Mouse (Mus musculus) CH12.LX (cell line): ENCODE measurements at regions not wholly inside any gene's neighbourhood (a gene's known extent, or its start where the extent isn't known, plus 50 kb on each side); places are given as distances from the start of the nearest gene placed in this dataset.

ENCODE experiments used
- DNase-seq: peaks from one replicate; pipeline ENCODE4 v3.0.0-alpha.2; 2013; ENCODE audit errors: extremely low read depth
- H3K27ac ChIP-seq: 2 replicates; pipeline ENCODE4 v1.5.1; 2012; ENCODE audit warnings: low read depth, mild to moderate bottlenecking, control low read depth, moderate library complexity; ENCODE audit not compliant: insufficient read depth
- H3K27me3 ChIP-seq: replicated peaks from 2 replicates; pipeline ENCODE3; 2012; ENCODE audit warnings: inconsistent platforms
- H3K36me3 ChIP-seq, 2 experiments: replicated peaks in 1 of 2; 2 replicates each; pipeline versions ENCODE3 to v1.6.1; 2012; ENCODE audit warnings: inconsistent platforms in 1 of 2, low read length in 1 of 2, mild to moderate bottlenecking in 1 of 2, mixed read lengths in 1 of 2, moderate library complexity in 1 of 2; ENCODE audit not compliant: control insufficient read depth in 1 of 2, insufficient read depth in 1 of 2
- H3K4me1 ChIP-seq, 2 experiments: 2 replicates each; pipeline ENCODE4 v1.6.1; 2012; ENCODE audit warnings: inconsistent platforms in 1 of 2, moderate library complexity in 1 of 2; ENCODE audit not compliant: insufficient read depth in 2 of 2, control insufficient read depth in 1 of 2
- H3K4me2 ChIP-seq: 2 replicates; pipeline ENCODE4 v1.6.1; 2012; ENCODE audit warnings: low read depth, mild to moderate bottlenecking, control low read depth; ENCODE audit not compliant: poor library complexity, insufficient read depth, severe bottlenecking
- H3K4me3 ChIP-seq, 3 experiments: fragments of 150-350 bp in 1 of 3; sonication (generic) in 1 of 3; replicated peaks in 1 of 3; 2 replicates each; pipeline versions ENCODE3 to v1.5.1; 2011 to 2012; ENCODE audit warnings: low read depth in 2 of 3, low read length in 2 of 3, mild to moderate bottlenecking in 2 of 3, moderate library complexity in 2 of 3, control low read depth in 1 of 3, improper control_type of control experiment in 1 of 3, inconsistent platforms in 1 of 3, mixed read lengths in 1 of 3; ENCODE audit not compliant: poor library complexity in 1 of 3
- H3K79me2 ChIP-seq: replicated peaks from 2 replicates; pipeline ENCODE4 v1.6.1; 2012; ENCODE audit warnings: mild to moderate bottlenecking, moderate library complexity; ENCODE audit not compliant: control insufficient read depth, poor library complexity, insufficient read depth, severe bottlenecking; ENCODE audit errors: extremely low read depth
- H3K9ac ChIP-seq: 2 replicates; pipeline ENCODE4 v1.6.1; 2012; ENCODE audit warnings: low read depth, mild to moderate bottlenecking, control low read depth, moderate library complexity; ENCODE audit not compliant: insufficient read depth
- H3K9me3 ChIP-seq: replicated peaks from 2 replicates; pipeline ENCODE3; 2012; ENCODE audit warnings: low read length, inconsistent platforms, mixed read lengths
- BHLHE40 ChIP-seq: IDR thresholded peaks from 2 replicates; pipeline ENCODE4 v1.6.1; 2011; ENCODE audit warnings: mild to moderate bottlenecking, low read depth, low read length, improper control_type of control experiment
- CHD1 ChIP-seq: IDR thresholded peaks from 2 replicates; pipeline ENCODE4 v1.6.1; 2012; ENCODE audit warnings: low read depth, low read length, improper control_type of control experiment, inconsistent platforms
- CHD2 ChIP-seq: IDR thresholded peaks from 2 replicates; pipeline ENCODE4 v1.6.1; 2011; ENCODE audit warnings: low read length, improper control_type of control experiment
- CTCF ChIP-seq, 2 experiments: IDR thresholded peaks in 1 of 2; conservative IDR thresholded peaks in 1 of 2; 2 replicates each; pipeline ENCODE4 v1.5.1; 2011 to 2012; ENCODE audit warnings: low read depth in 2 of 2, low read length in 2 of 2, improper control_type of control experiment in 1 of 2, inconsistent platforms in 1 of 2, mild to moderate bottlenecking in 1 of 2, moderate library complexity in 1 of 2
- E2F4 ChIP-seq: IDR thresholded peaks from 2 replicates; pipeline ENCODE4 v1.6.1; 2011; ENCODE audit warnings: low read depth, low read length, improper control_type of control experiment; ENCODE audit not compliant: insufficient replicate concordance
- ELF1 ChIP-seq: IDR thresholded peaks from 2 replicates; pipeline ENCODE4 v1.6.1; 2014; ENCODE audit warnings: low read depth, mild to moderate bottlenecking, inconsistent platforms, low read length, improper control_type of control experiment
- EP300 ChIP-seq: IDR thresholded peaks from 2 replicates; pipeline ENCODE4 v1.6.1; 2011; ENCODE audit warnings: low read length, improper control_type of control experiment
- IRF4 ChIP-seq: IDR thresholded peaks from 2 replicates; pipeline ENCODE4 v1.6.1; 2014; ENCODE audit warnings: low read depth, mild to moderate bottlenecking, inconsistent platforms, low read length, improper control_type of control experiment
- JUND ChIP-seq: conservative IDR thresholded peaks from 2 replicates; pipeline ENCODE4 v1.6.1; 2011; ENCODE audit warnings: low read depth, low read length, improper control_type of control experiment
- KAT2A ChIP-seq: IDR thresholded peaks from 2 replicates; pipeline ENCODE4 v1.6.1; 2012; ENCODE audit warnings: low read length, improper control_type of control experiment, inconsistent platforms; ENCODE audit not compliant: insufficient replicate concordance
- MAFK ChIP-seq: IDR thresholded peaks from 2 replicates; pipeline ENCODE4 v1.6.1; 2011; ENCODE audit warnings: low read length, improper control_type of control experiment; ENCODE audit not compliant: insufficient replicate concordance
- MXI1 ChIP-seq: IDR thresholded peaks from 2 replicates; pipeline ENCODE4 v1.6.1; 2011; ENCODE audit warnings: mild to moderate bottlenecking, low read depth, low read length, improper control_type of control experiment
- MYC ChIP-seq: IDR thresholded peaks from 2 replicates; pipeline ENCODE4 v1.6.1; 2011; ENCODE audit warnings: low read depth, mild to moderate bottlenecking, improper control_type of control experiment, low read length
- POLR2A ChIP-seq: IDR thresholded peaks from 2 replicates; pipeline ENCODE4 v1.6.1; 2011; ENCODE audit warnings: low read depth, mild to moderate bottlenecking, improper control_type of control experiment, low read length
- SIN3A ChIP-seq: IDR thresholded peaks from 2 replicates; pipeline ENCODE4 v1.6.1; 2012; ENCODE audit warnings: low read length, improper control_type of control experiment, inconsistent platforms
- SMC3 ChIP-seq: IDR thresholded peaks from 2 replicates; pipeline ENCODE4 v1.6.1; 2011; ENCODE audit warnings: low read depth, low read length, improper control_type of control experiment
- TCF12 ChIP-seq: IDR thresholded peaks from 2 replicates; pipeline ENCODE4 v1.6.1; 2014; ENCODE audit warnings: low read depth, mild to moderate bottlenecking, inconsistent platforms, low read length, improper control_type of control experiment
- UBTF ChIP-seq: IDR thresholded peaks from 2 replicates; pipeline ENCODE4 v1.6.1; 2012; ENCODE audit warnings: low read depth, mild to moderate bottlenecking, inconsistent platforms, low read length, improper control_type of control experiment, moderate library complexity
- USF2 ChIP-seq: conservative IDR thresholded peaks from 2 replicates; pipeline ENCODE4 v1.6.1; 2011; ENCODE audit warnings: low read depth, low read length, improper control_type of control experiment
- ZC3H11A ChIP-seq: IDR thresholded peaks from 2 replicates; pipeline ENCODE4 v1.6.1; 2012; ENCODE audit warnings: low read depth, mild to moderate bottlenecking, inconsistent platforms, low read length, improper control_type of control experiment
- ZKSCAN1 ChIP-seq: IDR thresholded peaks from 2 replicates; pipeline ENCODE4 v1.6.1; 2012; ENCODE audit warnings: low read depth, inconsistent platforms, low read length, improper control_type of control experiment, borderline replicate concordance
- ZMIZ1 ChIP-seq: IDR thresholded peaks from 2 replicates; pipeline ENCODE4 v1.6.1; 2012; ENCODE audit warnings: low read depth, mild to moderate bottlenecking, inconsistent platforms, low read length, improper control_type of control experiment
- dilution Hi-C: fragments of 300-500 bp; cut with MboI; formaldehyde crosslinking; loops from 2 replicates; pipeline ENCODE4 v1.14.3; 2020; ENCODE audit warnings: low sequenced_read_pairs; ENCODE audit not compliant: extremely low pct_unique_long_range_greater_than_20kb, extremely low pct_ligation_motif_present
- in situ Hi-C: fragments of 300-500 bp; cut with MboI; formaldehyde crosslinking; loops from 3 replicates; pipeline ENCODE4 v1.14.3; 2019; ENCODE audit warnings: low sequenced_read_pairs, low pct_ligation_motif_present, low pct_unique_long_range_greater_than_20kb, mixed read lengths

GRCm38 (mm10) chrX:12249071-12249470 is 88.9 kb upstream of the Bcor start:
- Histone ChIP-seq H3K79me2 (no peaks in the 10 kb centered on the region), H3K36me3 (no peaks in the 10 kb centered on the region), H3K9ac (no peak overlapping the region), H3K4me2 (no peak overlapping the region), H3K4me1 (peaks cover 0 to 7% of the 10 kb centered on the region in 2 experiments; a peak in 2 of 4 replicates), H3K27me3 (no peaks in the 10 kb centered on the region), H3K4me3 (no peak overlapping the region), H3K27ac (no peak overlapping the region), H3K9me3 (no peaks in the 10 kb centered on the region)
- no peak for DNase-seq
- in situ Hi-C loops (no loop called here), dilution Hi-C loops (no loop called here)
- TF ChIP-seq E2F4 (no peak), CTCF (conservative IDR thresholded peaks at IDR 0.05 in 1 of 2, IDR thresholded peaks at IDR 0.05 in 1 of 2; ENCODE audit: low read depth in 2 of 2, low read length in 2 of 2) (no peak), POLR2A (no peak), TCF12 (no peak), ZKSCAN1 (no peak), SIN3A (no peak), CHD1 (no peak), ZMIZ1 (no peak), IRF4 (no peak), USF2 (no peak), CHD2 (no peak), MXI1 (no peak), JUND (no peak), MYC (no peak), KAT2A (no peak), ZC3H11A (no peak), SMC3 (no peak), UBTF (no peak), ELF1 (no peak)

GRCm38 (mm10) chrX:12249911-12250310 is 89.8 kb upstream of the Bcor start:
- no peak for DNase-seq
- dilution Hi-C loops = no loop called here
- Histone ChIP-seq H3K4me2 (no peak overlapping the region), H3K9me3 (no peaks in the 10 kb centered on the region), H3K79me2 (no peaks in the 10 kb centered on the region), H3K4me3 (no peak overlapping the region), H3K27ac (no peak overlapping the region), H3K9ac (no peak overlapping the region), H3K27me3 (no peaks in the 10 kb centered on the region), H3K4me1 (peaks cover 0 to 7% of the 10 kb centered on the region in 2 experiments; a peak in 2 of 4 replicates), H3K36me3 (no peaks in the 10 kb centered on the region)
- TF ChIP-seq BHLHE40 (no peak), MAFK (no peak), EP300 (no peak)
- in situ Hi-C loops = loop anchor here (10.0 to 25.0 kb wide), 2 partner anchors 245 to 613 kb away; no protein-coding TSS in a partner anchor
